Mouse (Mus musculus) MEL (cell line): Measurements from ENCODE around the gene Sox21.

ENCODE experiments used
- CHD2 ChIP-seq: IDR thresholded peaks from 2 replicates; pipeline ENCODE4 v1.6.1; 2011; ENCODE audit warnings: low read length, improper control_type of control experiment
- CTCF ChIP-seq, 3 experiments: IDR thresholded peaks in 2 of 3; conservative IDR thresholded peaks in 1 of 3; 2 replicates each; pipeline ENCODE4 v1.5.1; 2011 to 2012; ENCODE audit warnings: low read length in 3 of 3, low read depth in 2 of 3, mild to moderate bottlenecking in 2 of 3, improper control_type of control experiment in 1 of 3, inconsistent platforms in 1 of 3, mixed read lengths in 1 of 3, moderate library complexity in 1 of 3; ENCODE audit not compliant: control insufficient read depth in 1 of 3, insufficient read depth in 1 of 3, poor library complexity in 1 of 3, severe bottlenecking in 1 of 3
- E2F4 ChIP-seq: IDR thresholded peaks from 2 replicates; pipeline ENCODE4 v1.6.1; 2011; ENCODE audit warnings: low read depth, low read length, improper control_type of control experiment, borderline replicate concordance
- GATA1 ChIP-seq: IDR thresholded peaks from 2 replicates; pipeline ENCODE4 v1.6.1; 2011; ENCODE audit warnings: low read depth, low read length, improper control_type of control experiment
- JUND ChIP-seq: IDR thresholded peaks from 2 replicates; pipeline ENCODE4 v1.6.1; 2011; ENCODE audit warnings: low read depth, mild to moderate bottlenecking, improper control_type of control experiment, low read length
- MAFK ChIP-seq: IDR thresholded peaks from 2 replicates; pipeline ENCODE4 v1.6.1; 2011; ENCODE audit warnings: low read depth, mild to moderate bottlenecking, low read length, improper control_type of control experiment, borderline replicate concordance
- MAZ ChIP-seq: IDR thresholded peaks from 2 replicates; pipeline ENCODE4 v1.6.1; 2012; ENCODE audit warnings: low read depth, mild to moderate bottlenecking, inconsistent platforms, low read length, improper control_type of control experiment
- POLR2A ChIP-seq, 2 experiments: IDR thresholded peaks; 2 replicates each; pipeline ENCODE4 v1.6.1; 2011 to 2012; ENCODE audit warnings: low read length in 2 of 2, mild to moderate bottlenecking in 2 of 2, control low read depth in 1 of 2, improper control_type of control experiment in 1 of 2, low read depth in 1 of 2, moderate library complexity in 1 of 2; ENCODE audit not compliant: control insufficient read depth in 1 of 2, insufficient read depth in 1 of 2, poor library complexity in 1 of 2
- POLR2AphosphoS5 ChIP-seq: IDR thresholded peaks from 2 replicates; pipeline ENCODE4 v1.6.1; 2012; ENCODE audit warnings: low read depth, borderline replicate concordance, mild to moderate bottlenecking, inconsistent platforms, low read length, moderate library complexity, mixed read lengths
- SIN3A ChIP-seq: IDR thresholded peaks from 2 replicates; pipeline ENCODE4 v1.6.1; 2012; ENCODE audit warnings: low read length, improper control_type of control experiment, inconsistent platforms
- TAL1 ChIP-seq: IDR thresholded peaks from 2 replicates; pipeline ENCODE4 v1.6.1; 2012; ENCODE audit warnings: mild to moderate bottlenecking, inconsistent platforms, low read length, moderate library complexity, mixed read lengths
- TCF12 ChIP-seq: IDR thresholded peaks from 2 replicates; pipeline ENCODE4 v1.6.1; 2014; ENCODE audit warnings: low read depth, mild to moderate bottlenecking, inconsistent platforms, low read length, improper control_type of control experiment, moderate library complexity

- TF ChIP-seq POLR2A (IDR thresholded peaks at IDR 0.05; ENCODE audit: control insufficient read depth in 1 of 2, insufficient read depth in 1 of 2, low read depth in 1 of 2, low read length in 2 of 2, poor library complexity in 1 of 2) (no peak), CTCF (IDR thresholded peaks at IDR 0.05 in 2 of 3, conservative IDR thresholded peaks at IDR 0.05 in 1 of 3; ENCODE audit: control insufficient read depth in 1 of 3, insufficient read depth in 1 of 3, low read depth in 2 of 3, low read length in 3 of 3, poor library complexity in 1 of 3, severe bottlenecking in 1 of 3) (no peak), SIN3A (no peak), GATA1 (no peak), E2F4 (no peak), CHD2 (no peak), MAZ (no peak), MAFK (no peak), JUND (no peak), POLR2AphosphoS5 (no peak), TCF12 (no peak), TAL1 (no peak)
Observed at GRCm38 (mm10) chr14:118286096-118286495, 49.3 kb upstream of the Sox21 start.
